Mouse (Mus musculus) megakaryocyte, embryonic 14.5 days (primary cell): ENCODE results near the gene Szt2.

Source experiments
- FLI1 ChIP-seq: IDR thresholded peaks from 2 replicates; pipeline ENCODE4 v1.6.1; 2012; ENCODE audit warnings: low read length, inconsistent platforms, mixed read lengths
- GATA1 ChIP-seq: IDR thresholded peaks from 3 replicates; pipeline ENCODE4 v1.6.1; 2012; ENCODE audit warnings: mixed read lengths, low read length, inconsistent platforms, borderline replicate concordance

DNA sequence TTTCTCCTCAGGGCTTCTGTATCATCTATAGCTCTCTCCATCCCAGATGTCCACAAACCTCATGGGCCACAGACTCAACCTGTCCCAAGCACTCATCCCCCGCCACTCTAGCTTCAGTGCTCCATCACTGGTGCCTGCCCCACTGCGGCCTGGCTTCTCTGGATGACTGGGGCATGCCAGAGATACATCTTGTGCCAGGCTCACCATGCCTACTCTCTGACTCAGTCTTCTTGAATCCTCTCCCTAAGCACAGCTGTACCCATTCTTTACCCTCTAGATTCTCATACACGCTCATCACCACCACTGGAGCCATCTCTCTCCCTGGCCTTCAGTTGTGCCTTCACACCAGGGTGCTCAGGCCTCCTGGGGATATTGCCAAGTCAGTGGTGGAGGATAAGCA is 45.1 kb downstream of the Szt2 start:
- no peak for TF ChIP-seq GATA1
- TF ChIP-seq FLI1, result no peak
